Mouse (Mus musculus): ENCODE data around the gene Trpm4.
"Not testable (repeated sequence)": the region's sequence is repeated elsewhere in the genome, so short reads cannot be mapped to it uniquely, and the experiment has no call there.

Trpm4 gene

DNA sequence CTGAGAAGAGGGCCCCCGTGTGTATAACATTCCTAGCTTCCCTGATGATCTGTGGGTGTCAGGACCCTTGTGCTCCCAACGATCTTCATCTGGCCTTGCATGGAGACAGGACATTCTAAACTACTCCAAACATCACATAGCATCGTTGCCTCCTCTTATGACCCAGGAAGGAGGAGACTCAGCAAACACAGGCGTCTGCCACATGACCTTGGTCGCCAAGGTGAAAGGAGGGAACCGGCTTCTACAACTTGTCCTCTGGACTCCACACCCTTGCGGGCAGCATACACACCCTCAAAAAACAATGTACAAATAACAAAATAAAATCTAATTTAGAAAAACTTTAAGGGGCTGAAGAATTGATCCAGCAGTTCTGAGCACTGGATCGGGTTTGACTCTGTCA lies 21.6 kb downstream of the Trpm4 start:
- DNase-seq (ENCODE audit: low spot score), result no peak

DNA sequence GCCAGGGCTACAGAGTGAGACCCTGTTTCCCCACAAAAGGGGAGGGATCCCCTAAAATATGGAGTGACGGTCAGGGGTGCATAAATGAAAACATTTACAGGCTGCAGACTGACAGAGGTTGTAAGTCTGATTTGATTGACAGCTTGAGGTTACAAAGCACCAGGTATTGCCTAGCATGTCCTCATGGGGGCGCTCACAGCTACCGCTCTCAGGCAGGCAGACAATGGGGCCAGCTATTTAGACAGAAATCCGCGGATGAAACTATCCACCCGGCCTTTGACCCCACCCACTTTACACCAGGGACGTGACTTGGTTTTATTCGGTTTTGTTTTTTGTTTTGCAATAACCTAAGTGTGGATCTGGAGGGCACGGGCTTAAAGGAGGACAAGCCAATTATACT lies 24.1 kb downstream of the Trpm4 start:
- peak; percentile 63 for DNase-seq (ENCODE audit: low spot score)

DNA sequence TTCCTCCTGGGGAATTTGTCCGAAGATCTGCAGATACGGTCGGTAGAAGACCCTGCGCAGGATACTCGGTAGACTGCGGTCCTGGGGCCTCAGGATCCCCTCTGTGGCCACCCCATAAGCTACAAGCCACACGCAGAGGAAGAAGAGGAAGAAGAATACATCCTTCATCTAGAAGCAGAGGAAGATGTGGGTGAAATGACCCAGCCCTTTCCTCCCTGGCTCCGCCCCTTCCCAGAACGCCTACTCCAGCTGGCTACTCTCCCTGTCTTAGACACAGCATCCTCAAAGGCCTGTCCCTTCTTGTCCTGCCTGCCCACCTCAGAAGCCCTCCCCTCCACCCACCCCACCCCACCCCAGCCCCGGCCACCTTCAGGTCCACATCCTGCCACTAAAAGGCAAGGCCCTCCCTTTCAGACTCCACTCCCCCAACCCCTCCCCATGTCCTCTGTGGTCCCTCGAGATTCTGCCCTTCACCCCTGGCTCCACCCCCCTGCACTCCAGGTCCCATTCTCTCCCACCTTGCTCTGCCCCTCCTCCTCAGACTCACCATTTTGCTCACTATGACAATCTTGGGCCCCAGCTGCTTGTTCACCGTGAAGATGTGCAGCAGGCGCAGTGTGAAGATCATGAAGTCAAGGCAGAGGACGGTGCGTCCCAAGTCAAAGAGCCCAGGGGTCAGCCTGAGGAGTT lies 24.9 kb downstream of the Trpm4 start:
- no peak for DNase-seq (ENCODE audit: low spot score)

DNA sequence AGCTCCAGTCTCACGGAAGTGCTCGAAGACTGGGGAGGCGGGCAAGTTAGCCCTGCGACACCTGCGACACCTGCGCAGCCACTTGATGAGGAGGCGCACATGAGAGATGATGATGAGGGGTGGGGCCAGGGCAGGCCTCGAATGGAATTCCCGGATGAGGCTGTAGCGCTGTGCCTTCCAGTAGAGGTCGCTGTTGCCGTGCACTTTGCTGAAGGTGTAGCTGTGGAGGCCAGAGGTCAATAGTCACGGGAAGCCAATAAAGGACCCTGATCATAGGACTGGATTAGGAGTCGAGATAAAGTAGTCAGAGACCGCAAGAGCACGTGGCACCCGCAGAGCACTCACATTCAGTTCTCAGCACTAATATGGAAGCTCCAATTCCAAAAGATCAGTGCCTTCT lies 28.3 kb downstream of the Trpm4 start:
- DNase-seq (ENCODE audit: low spot score), result peak; percentile 34

DNA sequence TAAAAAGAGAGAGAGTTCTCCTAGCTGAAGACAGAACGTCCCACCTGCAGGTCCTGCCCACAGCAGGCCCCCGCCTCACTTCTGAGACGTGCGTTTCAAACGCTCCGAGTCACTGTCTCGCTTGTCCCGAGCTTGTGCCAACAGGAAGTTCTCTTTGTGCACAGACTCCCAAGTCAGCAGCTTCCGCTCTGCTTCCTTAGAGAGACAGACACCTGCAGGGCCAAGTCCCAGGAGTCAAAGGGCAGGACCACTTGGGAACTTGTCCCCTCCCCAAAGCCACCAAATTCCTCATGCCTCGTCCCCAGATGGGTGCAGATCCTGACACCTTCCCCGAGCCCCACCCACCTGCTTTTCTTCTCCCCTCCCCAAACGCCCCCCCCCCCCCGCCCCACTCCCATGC lies 28.7 kb downstream of the Trpm4 start:
- DNase-seq (ENCODE audit: low spot score), result no peak

DNA sequence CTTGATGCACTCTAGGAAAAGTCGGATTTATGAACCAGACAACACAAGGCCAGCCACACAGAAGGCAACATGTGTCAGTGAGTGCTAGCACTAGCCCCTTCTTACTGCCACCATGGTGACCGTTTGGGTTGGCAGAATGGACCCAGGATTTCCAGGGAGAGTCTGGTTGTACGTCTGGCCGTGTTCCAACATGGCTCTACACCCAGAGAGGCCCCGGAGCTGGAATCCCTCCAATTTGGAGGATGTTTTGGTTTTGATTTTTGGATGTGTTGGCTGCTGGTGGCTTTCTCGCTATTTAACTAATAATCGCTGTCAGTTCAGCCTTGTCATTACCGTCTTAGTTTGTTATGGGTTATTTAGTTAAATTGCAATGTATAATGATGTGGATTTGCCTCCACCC lies 31.0 kb downstream of the Trpm4 start:
- no peak for DNase-seq (ENCODE audit: low spot score)

DNA sequence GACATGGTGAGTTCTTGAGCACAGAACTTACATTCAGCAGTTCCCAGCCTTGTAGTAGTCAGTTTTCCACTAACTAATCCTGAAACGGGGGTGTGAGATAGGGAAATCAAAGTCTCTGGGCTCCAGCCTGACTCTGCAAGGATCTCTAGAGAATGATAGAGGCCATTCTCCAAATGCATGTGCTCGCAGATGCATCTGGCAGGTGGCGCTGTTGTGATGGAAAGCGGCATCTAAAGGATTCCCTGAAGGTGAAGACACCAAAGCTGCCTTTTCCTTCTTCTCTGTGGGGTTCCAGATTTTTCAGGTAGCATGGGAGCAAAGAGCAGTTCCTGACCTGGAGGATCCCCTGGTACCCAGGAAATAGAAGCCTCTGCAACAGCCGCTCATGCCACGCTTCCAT lies 33.3 kb downstream of the Trpm4 start:
- peak; percentile 19 for DNase-seq (ENCODE audit: low spot score)

DNA sequence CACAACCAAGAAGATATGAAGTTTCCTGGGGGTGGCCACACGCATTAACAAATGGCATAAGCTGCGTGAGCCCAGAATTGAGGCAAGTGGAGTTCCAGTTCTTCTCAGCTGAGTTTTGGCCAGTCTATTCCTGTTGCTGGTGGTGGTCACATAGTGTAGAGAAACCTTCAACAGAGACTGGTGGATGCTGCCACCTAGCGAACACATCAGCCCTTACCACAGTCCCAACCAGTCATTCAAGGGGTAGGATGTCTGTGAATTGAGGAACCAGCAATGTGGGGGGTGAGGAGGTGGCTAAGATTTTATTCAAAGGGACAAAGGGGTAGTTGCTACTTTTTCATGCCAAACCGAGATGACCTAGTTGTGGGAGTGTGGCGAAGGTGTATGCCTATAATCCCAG lies 33.8 kb downstream of the Trpm4 start:
- peak; percentile 32 for DNase-seq (ENCODE audit: low spot score)

DNA sequence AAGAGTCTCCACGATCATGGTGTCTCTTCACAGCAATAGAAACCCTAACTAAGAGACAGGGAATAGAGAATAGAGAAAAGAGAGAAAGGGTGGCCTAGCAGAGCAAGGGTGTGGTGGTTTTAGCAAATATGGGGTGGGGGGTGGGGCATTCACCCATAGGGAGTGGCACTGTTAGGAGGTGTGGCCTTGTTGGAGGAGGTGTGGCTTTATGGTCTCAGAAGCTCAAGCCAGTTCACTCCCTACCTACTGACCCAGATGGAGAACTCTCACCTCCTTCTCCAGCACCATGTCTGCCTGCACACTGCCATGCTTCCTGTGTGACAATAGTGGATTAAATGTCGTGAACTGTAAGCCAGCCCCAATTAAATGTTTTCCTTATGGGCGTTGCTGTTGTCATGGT lies 36.0 kb downstream of the Trpm4 start:
- no peak for DNase-seq (ENCODE audit: low spot score)

DNA sequence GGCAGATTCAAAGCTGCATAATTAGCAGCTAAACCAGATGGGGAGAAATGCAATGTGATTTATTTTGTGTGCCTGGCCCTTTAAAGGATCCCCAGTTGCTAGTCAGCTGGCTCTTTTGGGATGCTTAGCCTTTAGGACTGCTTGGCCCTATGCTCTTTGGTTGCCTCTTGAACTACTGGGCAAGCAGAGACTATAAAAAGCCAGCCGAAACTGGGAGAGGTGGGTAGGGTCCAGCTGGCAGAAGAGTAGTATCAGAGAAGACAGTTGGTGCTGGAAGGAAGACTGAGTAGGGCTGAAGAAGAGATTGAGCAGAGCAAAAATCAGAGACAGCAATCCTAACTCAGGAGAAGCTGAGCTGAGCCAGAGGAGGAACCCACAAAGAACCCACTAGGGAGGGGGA lies 37.0 kb downstream of the Trpm4 start:
- DNase-seq (ENCODE audit: low spot score), result no peak

DNA sequence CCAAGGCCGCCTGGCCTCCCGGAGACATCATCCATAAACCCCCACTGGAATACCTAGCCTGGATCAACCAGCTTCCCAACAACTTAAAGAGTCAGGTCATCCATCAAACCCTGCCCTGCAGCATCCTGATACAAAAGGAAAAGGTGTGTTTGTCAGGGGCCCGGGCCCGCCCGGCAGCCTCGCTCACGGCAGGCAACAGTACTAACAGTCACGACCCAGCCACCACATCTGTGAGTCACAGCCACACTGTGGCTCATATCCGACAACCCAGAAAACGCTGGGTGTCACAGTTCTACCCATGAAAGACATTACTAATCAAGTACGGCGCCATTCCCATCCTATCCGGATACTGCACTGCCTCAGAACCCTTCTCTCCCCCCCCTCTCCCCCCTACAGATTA lies 47.1 kb downstream of the Trpm4 start:
- no peak for DNase-seq (ENCODE audit: low spot score)

DNA sequence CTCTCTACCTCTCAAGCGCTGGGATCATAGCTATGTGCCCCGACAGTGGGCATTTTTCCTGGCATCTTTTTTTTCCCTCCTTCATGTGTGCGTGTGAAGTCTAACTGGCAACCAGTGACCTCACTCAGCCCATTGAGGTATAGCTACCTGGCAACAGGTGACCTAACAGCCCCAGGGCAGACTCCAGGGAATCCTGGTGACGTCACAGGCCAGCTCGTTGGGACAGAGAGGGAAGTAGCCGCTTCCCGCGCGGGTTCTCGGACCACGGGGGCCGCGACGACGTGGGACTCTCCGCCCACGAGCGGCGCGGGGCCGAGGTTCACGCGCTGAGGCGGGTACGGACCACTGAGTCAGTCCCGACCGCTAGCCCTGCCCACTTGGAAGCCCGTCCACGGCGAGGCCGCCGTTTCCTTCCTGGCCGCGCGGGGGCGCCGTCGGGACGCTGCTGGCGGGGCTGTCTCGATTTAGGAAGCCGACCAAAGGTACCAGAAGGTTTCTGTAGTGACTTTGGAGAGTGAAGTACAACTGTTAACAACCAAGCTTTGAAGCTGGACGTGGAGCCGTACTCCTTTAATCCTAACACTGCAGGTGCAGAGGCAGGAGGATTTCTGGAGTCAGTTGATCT lies 56.3 kb downstream of the Trpm4 start, which contains the start of gene Slc6a21:
TSS of gene Slc6a21 (plus strand) at position 378 of the 625 bp plus-strand sequence.
- peak; percentile 77 for DNase-seq (ENCODE audit: low spot score)

DNA sequence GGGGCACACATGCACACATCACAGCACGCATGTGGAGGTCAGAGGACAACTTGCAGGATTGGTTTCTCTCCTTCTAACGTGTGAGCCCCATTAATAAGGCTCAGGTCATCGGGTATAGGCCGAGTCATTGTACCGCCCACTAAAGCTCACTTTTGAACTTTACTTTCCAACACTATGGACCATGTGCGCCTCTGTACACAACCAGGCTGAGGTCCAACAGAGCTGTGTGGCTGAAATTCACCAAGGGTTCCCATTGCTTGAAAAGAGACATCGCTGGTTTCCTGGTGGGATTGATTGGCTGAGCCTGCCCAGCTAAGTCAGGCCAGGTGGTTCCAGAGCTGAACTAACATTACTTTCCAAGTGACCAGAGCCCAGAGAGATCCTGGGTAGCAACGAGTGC lies 59.9 kb downstream of the Trpm4 start:
- no peak for DNase-seq (ENCODE audit: low spot score)

DNA sequence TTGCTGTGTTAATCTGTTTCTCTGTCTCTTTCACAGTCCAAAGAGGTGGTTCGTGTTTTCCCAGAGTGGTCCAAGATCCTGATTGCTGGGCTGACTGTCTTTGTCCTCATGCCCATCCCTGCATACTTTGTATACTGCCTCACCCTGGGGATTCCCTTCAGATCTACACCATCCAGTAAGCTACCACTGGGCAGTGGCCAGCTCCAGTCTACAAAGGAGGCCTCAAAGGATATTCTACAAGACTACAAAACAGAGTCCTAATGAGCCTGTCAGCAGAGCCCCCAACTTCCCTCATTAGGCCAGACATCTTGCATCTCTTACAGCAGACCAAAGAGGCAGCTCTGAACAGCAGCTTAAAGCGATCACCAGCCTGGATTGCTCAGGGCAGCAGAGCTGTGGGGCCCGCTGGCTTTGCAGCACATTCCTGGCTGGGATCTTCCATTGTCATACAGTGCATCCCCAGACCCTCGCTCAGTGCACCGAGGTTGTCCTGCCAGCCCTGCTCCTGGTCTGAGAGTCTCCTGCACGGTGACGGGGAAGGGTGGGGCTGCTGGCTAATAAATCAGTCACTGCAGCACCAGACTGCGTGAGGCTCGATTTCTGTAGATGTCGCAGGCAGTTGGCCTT lies 60.7 kb downstream of the Trpm4 start:
- no peak for DNase-seq (ENCODE audit: low spot score)

DNA sequence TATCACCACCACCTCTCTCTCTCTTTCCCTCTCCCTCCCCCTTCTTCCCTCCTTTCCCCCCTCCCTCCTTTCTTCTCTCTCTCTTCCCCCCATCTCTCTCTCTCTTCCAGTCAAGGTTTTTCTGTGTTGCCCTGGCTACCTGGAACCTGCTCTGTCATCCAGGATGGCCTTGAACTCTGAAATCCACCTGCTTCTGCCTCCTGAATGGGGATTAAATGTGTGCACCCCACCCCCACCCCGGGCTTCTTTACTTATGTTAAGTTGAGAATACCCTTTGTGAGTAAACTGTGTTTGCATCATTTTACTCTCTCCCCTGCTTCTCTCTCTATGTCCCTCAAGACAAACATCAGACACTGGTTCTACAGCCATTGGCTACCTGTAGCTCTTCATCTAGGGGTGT lies 68.1 kb downstream of the Trpm4 start:
- no peak for DNase-seq (ENCODE audit: low spot score)

DNA sequence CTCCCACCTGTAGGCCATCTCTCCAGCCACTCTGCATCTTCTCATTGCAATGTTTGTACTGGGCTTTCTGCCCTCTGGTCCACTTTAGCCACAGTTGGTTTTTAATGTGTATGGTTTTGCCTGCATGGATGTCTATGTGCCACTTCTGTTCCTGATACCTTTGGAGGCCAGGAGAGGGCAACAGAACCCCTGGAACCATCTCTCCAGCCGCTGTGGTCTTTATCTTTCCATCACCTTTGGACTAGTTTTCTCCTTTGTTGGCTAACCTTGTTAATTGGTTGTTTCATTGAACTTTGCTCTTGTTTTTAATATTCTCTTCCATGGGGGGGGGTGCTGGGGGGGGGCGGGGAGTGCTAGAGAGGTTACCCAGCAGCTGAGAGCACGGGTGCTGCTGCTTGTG lies 69.2 kb downstream of the Trpm4 start:
- DNase-seq (ENCODE audit: low spot score), result no peak

DNA sequence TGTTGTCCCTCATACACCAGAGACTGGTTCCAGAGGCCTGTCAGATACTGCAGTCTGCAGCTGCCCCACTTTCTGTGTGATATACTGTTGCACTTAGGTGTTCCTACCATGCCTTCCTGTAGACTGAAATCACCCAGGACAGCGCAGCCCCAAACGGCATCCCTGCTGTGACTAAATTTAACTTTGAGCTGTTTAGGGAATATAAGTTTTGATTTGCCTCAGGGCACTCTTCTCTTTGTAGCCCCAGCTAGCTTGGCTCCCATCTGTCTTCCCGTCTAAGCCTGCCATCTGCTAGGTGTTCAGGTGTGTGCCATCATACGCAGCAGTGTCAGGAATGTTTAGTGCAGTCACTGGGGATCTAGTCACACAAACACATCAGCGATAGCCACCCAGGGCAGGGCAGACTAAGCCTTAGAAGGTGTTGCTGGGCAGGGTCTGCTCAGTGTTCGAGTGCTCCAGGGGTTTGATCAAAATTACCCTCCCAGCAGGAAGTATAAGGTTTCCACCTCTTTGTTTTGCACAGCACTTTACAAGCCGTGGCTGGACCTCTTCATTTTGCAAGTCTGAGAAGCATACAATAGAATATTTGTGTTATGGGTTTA lies 70.5 kb downstream of the Trpm4 start:
- no peak for DNase-seq (ENCODE audit: low spot score)

DNA sequence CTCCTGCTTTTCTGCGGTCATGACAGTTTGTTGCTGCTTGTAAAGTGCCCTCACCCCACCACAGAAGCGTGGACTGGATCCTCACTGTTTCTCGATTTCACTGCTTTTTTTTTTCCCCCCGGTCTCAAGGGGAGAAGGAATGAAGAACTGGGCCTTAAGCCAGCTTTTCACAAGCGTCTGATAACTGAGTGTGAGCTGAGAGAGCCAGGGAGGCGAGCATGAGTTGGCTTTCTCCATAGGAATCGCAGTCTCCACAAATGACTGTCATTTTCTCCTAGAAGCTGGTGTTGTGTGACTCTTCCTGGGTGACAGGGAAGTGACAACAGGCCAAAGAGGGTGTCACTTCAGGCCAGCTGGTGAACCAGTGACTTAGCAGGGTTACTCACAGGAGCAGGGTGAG lies 71.3 kb downstream of the Trpm4 start:
- DNase-seq (ENCODE audit: low spot score), result no peak

DNA sequence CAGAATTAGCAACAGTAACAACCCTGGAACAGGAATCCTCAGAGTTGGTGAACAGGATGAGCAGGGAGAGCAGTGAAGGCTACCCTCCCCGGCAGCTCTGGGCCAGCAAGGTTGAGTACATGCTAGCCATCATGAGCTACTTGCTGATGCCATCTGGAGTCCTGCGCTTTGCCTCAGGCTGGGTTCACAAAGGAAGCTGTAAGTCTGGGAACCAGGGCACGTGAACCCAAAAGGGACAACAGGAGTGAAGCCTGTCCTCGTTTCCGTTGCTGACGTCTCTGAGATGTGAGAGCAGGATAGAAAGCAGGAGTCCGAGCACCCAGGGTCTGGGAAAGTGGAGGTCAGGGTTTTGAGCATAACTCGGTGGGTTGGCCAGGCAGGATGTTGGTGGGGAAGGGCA lies 74.3 kb downstream of the Trpm4 start:
- no peak for DNase-seq (ENCODE audit: low spot score)

DNA sequence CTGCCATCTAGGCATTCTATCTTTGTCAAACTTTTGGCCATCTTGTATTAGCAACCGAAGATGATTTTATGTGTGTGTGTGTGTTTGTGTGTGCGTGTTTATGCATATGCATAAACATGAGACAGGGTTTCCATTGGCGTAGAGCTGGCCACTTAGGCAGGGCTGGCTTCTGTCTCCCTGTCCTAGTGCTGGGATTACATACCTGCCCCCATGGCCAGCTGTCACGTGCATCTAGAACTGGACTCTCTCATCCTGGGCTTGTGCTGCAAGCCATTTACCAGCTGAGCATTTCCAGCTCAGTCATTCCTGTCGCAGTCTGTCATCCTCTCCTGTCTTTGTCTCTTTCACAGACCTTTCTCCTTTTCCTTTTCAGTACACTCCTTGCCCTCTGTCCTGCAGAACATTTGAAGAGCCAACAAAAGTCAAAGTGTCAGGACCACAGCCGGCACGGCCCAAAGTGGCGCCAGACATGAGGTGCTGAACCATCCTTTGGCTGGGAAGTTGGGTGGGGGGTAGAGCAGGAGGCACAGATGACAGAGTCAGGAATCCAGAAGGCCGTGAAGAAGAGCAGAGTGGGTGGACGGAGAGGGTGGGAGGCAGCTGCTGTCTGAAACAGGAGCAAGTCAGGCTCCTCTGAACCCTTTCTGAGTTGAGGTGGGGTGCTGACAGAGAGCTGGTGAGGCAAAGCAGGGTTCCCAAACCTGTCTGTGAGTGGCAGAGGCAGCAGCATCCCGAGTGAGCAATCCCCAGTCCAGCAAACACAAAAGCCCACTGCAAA lies 76.3 kb downstream of the Trpm4 start:
- DNase-seq (ENCODE audit: low spot score), result no peak

DNA sequence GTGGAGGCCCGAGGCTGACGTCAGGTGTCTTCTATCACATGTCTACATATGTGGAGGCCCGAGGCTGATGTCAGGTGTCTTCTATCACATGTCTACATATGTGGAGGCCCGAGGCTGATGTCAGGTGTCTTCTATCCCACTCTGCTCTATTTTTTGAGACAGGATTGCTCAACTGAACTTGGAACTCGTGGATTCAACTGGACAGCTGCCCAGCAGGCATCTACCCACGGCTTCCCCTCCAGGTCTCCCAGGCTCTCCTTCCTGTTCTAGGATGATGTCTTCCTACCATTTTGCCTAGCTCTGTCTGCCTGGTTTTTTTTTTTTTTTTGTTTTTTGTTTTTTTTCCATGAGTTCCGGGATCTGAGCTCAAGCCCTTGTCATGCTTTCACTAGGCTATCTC lies 77.8 kb downstream of the Trpm4 start:
- DNase-seq (ENCODE audit: low spot score), result not testable (repeated sequence)

DNA sequence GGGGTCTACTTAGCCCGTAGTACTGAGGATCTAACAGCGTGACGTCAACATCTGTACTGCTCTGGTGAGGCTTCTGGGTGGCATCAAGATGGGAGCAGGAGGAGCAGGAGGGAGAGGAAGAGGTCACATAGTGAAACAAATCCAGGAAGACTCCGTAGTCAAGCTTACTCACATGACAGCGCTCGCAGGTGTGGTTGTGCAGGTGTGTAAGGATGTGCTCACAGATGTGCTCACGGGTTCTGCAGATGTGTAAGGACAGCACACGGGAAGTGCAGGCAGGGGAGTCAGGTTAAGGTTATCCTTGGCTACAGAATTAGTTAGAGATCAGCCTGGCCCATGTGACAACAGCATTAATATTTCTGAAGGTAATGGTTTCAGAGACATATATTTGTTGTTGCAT lies 79.8 kb downstream of the Trpm4 start:
- no peak for DNase-seq (ENCODE audit: low spot score)
